Mouse (Mus musculus) heart, adult 2 months (tissue): ENCODE measurements around the gene Akap8.
A peak's percentile ranks its signal among the peaks of the same experiment; 100 is the strongest.

Experiments used
- EP300 ChIP-seq: fragments of 200-500 bp; IDR thresholded peaks from 2 replicates; pipeline ENCODE4 v1.6.1; 2011; ENCODE audit warnings: low read depth, low read length, control low read depth; ENCODE audit not compliant: insufficient read depth
- POLR2A ChIP-seq: fragments of 200-500 bp; IDR thresholded peaks from 2 replicates; pipeline ENCODE4 v1.6.1; 2011; ENCODE audit warnings: mild to moderate bottlenecking, low read depth, low read length, control low read depth; ENCODE audit not compliant: insufficient read depth

DNA sequence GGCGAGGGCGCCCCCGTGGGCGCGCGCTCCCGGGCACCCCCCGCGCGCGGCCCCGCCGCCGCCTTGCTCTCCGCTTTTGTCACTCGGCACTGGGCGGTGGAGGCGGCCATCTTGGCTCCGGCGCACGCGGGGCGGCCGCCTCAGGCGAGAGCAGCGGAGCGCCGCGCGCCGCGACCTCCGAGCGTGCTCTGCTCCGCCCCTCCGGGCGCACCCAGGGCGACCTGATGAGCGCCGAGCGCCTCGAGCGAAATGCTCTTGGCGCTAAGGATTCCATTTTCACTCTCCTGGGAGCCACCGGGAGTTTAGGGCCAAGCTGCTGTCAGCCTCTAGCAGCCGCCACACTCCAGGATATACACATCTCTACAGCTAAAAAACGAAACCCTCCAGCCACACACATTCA lies 43.3 kb upstream of the Akap8 start:
- TF ChIP-seq POLR2A (peak; percentile 30; the same call in 1 of the 2 replicates), EP300 (0 out of 2 replicates have a peak, but pooled peaks have one; percentile 39)
